Mouse (Mus musculus): Measurements from ENCODE around the gene Cdhr4. TPM values are rescaled to one million over a fixed set of nuclear protein-coding genes. Genes with fewer than 3 reads are reported as not detected.

Gene Cdhr4
- total RNA-seq (2021): 1 to 10 TPM; 1.4 to 2.1 TPM

- DNase-seq: no peak
Measured at GRCm38 (mm10) chr9:107992197-107992596, at the start of gene Cdhr4. Cdhr4 (plus strand) TSS chr9:107992497.

DNA sequence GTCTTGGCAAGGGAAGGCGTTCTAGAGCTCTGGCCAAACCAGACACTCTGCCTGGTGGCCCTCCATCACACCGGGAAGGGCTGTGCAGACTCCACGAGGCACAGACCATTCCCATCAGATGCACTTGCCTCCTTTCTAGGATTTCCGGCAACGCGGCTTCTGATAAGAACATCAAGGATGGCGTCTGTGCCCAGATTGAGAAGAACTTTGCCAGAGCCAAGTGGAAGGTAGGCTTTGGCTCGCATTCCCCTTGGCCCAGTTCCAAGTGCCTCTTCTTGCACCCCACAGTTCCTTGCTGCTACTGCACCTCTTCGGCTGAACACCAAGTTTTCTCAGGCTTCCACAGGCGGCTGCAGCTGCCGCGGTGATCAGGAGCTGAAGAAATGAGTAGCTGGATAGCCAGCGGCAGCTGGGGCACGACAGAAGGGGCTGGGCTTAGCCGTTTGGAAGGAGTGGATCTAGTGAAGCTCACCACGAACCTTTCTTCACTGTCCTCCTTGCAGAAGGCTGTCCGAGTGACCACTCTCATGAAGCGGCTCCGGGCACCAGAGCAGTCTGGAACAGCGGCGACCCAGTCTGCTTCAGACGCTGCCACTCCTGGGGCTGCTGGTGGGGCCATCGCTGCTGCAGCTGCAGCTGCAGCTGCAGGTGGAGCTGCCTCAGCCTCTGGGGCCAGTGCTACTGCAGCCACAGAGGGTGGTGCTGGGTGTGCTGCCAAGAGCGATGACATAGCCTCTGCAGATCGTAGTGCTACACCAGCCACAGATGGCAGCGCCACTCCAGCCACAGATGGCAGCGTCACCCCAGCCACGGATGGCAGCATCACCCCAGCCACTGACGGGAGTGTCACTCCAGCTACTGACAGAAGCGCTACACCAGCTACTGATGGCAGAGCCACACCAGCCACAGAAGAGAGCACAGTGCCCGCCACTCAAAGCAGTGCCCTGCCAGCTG, 44.8 kb upstream of the Cdhr4 start:
- DNase-seq: no peak

GRCm38 (mm10) chr9:107949184-107949921, 42.9 kb upstream of the Cdhr4 start:
- DNase-seq: no peak

DNA sequence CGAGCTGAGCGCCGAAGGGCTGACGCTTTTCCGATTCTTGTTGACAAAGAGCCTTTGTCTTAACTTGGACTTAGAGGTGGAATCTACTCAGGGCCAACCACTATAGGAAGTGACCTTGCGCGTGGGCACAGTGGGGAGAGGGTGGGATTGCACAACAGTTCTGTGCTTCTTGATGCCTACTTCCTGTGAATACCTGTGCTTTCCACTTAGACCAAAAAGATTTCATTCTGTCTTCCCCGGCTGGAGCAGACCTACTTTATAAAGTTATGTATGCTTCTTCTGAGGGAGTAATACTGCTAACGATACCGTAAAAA, 42.4 kb upstream of the Cdhr4 start, which contains the start of gene Traip:
TSS of gene Traip (plus strand) at position 215 of the 314 bp plus-strand sequence.
- DNase-seq: no peak

GRCm38 (mm10) chr9:107950460-107951355, 41.6 kb upstream of the Cdhr4 start:
- peak; percentile 95 for DNase-seq

DNA sequence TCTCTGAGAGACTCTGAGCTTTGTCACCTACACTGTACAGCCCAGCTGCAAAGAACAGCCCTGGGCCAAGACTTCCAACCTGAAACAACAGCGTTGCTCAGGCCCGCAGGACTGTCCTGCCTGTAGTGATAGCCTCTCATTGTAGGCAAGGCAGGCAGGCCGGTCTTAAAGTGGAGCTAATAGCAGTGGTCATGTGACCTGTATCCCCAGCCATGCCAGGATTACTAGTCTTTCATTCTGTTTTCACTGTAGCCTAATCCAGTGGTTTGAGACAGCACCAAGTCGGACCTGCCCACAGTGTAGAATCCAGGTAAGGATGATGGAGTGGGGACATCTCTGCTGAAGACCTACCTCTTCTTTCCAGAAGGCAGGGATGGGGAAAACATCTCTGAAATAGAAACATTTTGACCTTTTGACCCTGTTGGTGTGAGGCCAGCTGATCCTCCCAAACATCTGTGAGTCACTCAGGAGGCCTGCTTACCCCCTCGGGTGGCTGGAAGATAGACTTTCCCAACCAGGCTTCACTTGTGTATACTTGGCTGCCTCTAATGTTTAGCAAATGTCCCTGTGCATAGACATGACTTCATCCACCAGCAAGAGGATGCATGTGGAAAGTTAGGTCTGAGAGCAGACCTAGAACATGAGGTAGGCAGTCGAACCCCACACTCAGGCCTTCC, 36.5 kb upstream of the Cdhr4 start:
- DNase-seq: no peak

DNA sequence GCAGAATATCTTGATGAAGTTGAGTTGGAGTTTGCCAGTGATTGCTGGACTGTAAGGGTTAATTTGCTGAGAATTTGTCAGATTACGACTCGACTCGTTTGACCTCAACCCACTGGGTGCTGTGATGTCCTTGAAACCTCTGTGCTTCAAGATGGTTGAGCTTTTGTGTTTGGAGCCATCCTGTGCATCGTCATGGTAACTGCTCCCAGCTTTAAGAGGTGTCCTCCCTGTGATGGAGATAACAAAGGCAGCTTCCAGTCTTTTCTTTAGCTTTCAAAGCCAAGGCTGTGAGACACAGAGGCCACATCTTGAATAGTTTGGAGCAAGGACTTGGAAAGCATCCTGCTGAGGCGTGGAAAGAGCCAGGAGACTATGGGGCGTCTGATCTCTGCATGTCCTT, 35.2 kb upstream of the Cdhr4 start:
- no peak for DNase-seq

DNA sequence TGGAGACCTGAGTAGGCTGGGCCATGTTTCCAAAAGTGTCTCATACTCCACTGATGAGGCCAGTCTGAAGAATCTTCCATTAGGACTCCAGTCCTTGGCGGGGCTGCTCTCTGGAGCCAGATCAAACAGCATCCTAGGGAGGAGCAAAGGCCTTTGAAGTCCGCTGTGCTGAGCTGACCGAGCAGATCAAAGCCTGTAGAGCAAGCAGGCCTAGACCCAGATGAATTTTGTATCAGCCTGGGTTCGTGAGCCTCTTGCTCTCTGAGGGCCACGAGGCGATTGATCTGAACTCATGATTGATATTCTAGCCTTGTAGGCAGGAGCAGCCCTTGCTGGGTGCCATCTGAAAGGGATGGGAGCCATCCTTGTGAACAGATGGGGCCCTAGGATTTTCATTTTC, 32.4 kb upstream of the Cdhr4 start:
- no peak for DNase-seq

GRCm38 (mm10) chr9:107960928-107961327, 31.4 kb upstream of the Cdhr4 start:
- DNase-seq: no peak

DNA sequence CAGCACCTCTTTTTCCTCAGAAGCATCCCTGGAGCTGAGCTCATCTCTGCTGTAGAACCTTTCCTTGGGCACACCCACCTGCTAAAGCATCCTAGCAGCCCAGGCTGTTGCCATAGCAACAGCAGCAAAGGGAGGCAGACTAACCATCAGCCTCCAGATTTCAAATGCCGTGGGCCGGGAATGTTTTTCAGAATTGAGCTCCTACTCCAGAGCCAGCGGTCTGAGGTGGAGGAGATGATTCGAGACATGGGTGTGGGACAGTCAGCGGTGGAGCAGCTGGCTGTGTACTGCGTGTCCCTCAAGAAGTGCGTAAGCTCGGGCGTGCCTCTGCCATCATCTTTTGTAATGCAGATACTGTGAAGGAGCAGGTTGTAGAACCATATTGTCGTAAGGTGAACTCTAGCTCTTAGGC, 30.9 kb upstream of the Cdhr4 start:
- DNase-seq: no peak

GRCm38 (mm10) chr9:107961881-107962280, 30.4 kb upstream of the Cdhr4 start:
- peak; percentile 47 for DNase-seq

- DNase-seq: no peak
Measured at GRCm38 (mm10) chr9:107962916-107963315, 29.4 kb upstream of the Cdhr4 start.

- peak; percentile 94 for DNase-seq
Measured at GRCm38 (mm10) chr9:107963700-107964099, 28.6 kb upstream of the Cdhr4 start.

- DNase-seq: no peak
Measured at GRCm38 (mm10) chr9:107964681-107965080, 27.6 kb upstream of the Cdhr4 start.

DNA sequence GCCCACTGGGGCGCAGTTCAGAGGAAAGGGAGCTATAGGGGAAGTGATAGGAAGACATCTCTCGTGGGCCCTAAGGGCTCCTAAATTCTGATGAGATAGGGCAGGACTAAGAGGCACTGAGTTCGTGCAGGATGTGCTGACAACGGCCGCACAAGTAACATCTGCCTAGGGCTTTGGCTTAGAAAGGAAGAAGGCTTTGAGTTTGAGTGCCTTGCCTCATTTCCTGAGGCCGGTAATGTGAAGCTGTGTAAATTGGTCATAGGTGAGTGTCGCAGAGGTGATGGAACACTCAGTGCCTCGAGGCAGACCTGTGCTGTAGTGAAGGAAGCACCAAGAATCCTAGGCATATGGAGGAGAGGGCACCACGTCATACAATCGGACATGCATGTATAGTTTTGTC, 25.6 kb upstream of the Cdhr4 start:
- no peak for DNase-seq

GRCm38 (mm10) chr9:107967437-107967836, 24.9 kb upstream of the Cdhr4 start:
- DNase-seq: no peak

DNA sequence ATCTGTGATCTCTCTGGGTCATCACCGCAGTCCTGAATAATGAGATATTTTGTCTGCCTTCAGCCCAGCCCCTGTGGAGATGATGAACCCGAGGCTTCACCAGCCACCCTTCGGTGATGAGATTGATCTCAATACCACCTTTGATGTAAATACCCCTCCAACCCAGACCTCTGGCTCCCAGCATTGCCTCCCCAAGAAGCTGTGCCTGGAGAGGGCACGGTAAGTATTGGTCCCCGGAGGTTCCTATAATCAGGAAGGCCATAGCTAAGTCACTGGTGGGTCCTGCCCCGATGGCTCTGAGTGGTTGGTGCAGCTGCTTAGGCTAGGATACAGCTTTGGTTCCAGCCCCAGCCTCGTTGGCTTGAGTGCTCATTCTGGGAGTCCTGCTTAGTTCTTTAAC, 23.8 kb upstream of the Cdhr4 start:
- no peak for DNase-seq

DNA sequence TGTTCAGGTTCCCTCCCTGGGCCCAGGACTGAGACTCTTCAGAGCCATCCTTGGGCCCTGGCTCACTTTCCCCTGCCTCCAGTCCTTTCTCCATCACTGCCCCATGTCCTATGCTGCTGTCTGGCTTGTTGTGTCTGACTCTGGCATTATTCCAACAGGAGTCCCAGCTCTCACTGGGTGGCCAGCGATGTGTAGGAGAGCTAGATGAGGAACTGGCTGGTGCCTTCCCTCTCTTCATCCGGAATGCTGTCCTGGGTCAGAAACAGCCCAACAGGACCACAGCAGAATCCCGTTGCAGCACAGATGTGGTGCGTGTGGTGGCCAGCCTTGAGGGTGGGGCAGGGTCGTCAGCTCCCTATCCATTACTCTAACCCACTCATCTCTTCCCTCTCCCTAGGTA, 22.0 kb upstream of the Cdhr4 start:
- DNase-seq: no peak

GRCm38 (mm10) chr9:107971690-107972541, 20.4 kb upstream of the Cdhr4 start:
- no peak for DNase-seq

- no peak for DNase-seq
Measured at GRCm38 (mm10) chr9:107974491-107975171, 17.7 kb upstream of the Cdhr4 start.
